Mouse (Mus musculus) spleen, adult 2 months (tissue): ENCODE results near the gene Samsn1.

ENCODE experiments used
- CTCF ChIP-seq: fragments of 200-500 bp; IDR thresholded peaks from 2 replicates; pipeline ENCODE4 v1.5.1; 2011; ENCODE audit warnings: mild to moderate bottlenecking, inconsistent platforms; ENCODE audit not compliant: insufficient read depth, insufficient read length, insufficient replicate concordance; ENCODE audit errors: extremely low read depth
- POLR2A ChIP-seq: fragments of 200-500 bp; IDR thresholded peaks from 2 replicates; pipeline ENCODE4 v1.6.1; 2011; ENCODE audit warnings: low read depth, low read length, inconsistent platforms

DNA sequence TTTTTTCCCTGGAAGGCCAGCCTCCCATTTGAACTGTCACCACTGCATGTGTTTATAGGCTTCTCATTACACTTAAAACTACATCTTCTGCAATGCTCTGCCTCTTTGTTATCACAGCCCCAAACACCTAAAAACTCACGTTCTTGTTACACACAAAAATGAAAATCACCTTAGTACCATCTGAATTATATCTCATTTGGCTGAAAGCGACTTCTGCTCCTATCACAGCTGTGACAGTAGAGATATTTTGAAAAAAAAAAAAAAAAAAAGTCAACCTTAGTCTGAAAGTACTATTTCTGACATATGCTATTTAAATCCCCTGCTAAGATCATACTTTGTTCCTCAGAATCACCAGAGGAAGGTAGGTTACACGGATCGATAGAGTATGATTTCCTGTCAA lies 102.8 kb downstream of the Samsn1 start:
- TF ChIP-seq POLR2A (no peak), CTCF (no peak)
